Mouse (Mus musculus): Measurements from ENCODE around the gene Sipa1l3.

DNA sequence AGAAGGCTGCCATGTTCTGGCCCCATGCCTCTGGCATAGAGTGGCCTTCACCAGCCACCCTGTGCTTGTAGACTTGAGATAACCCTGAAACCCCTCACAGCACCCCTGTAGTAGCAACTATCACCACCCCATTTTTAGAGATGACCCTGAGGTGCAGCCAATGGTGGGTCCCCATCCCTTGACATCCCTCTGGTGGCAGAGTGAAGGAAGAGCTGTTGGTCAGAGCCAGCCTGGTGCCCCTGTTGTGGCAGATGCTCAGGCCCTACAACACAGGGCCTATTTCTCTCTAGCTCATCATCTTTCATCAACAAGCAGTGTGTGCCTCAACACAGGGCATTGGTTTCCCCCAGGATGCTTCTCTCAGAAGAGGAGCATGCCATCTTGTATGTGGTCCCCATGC is 183.2 kb downstream of the Sipa1l3 start:
- TF ChIP-seq POLR2A (IDR thresholded peaks at IDR 0.05; ENCODE audit: insufficient read depth, low read depth, low read length) (no peak), EP300 (IDR thresholded peaks at IDR 0.05; ENCODE audit: insufficient read depth, low read depth, low read length) (no peak)

Data from heart, adult 2 months (tissue).